In genomic region chr13:88799186-88799585, GRCm38 (mm10) we compare ENCODE assay signal across 25 mouse cellular contexts.
"Had no signal": no experiment of that assay in that cellular context is flagged by ENCODE, and none has a peak within 500 bp of the region (broad histone marks: within the 10 kb centered on the region; RNA-seq: fewer than 3 reads in every experiment).

No protein-coding gene starts in this region.

- H3K36me3 ChIP-seq: heart, embryonic 13.5 days; heart, embryonic 15.5 days; hindbrain, embryonic 13.5 days; hindbrain, embryonic 15.5 days; limb, embryonic 10.5 days; limb, embryonic 12.5 days; liver, embryonic 13.5 days had no signal

- H3K4me3 ChIP-seq: heart, adult 2 months; heart, embryonic 13.5 days; heart, embryonic 15.5 days; hindbrain, embryonic 13.5 days; hindbrain, embryonic 15.5 days; layer of hippocampus, adult 2 months; left cerebral cortex, adult 2 months; limb, embryonic 10.5 days; limb, embryonic 12.5 days; liver, embryonic 13.5 days had no signal

- DNase-seq: gastrocnemius, postnatal 14 days; gastrocnemius, postnatal 36 days; heart, adult 11 months; heart, adult 2 months; heart, postnatal 14 days; heart, postnatal 36 days; kidney, adult 11 months; kidney, adult 8-10 months; kidney, postnatal 10 days; kidney, postnatal 25 days; kidney, postnatal 4 days; liver; liver, embryonic 13.5 days had no signal

- H3K27me3 ChIP-seq: heart, embryonic 13.5 days; heart, embryonic 15.5 days; hindbrain, embryonic 13.5 days; hindbrain, embryonic 15.5 days; limb, embryonic 12.5 days; liver, embryonic 13.5 days had no signal

- H3K27ac ChIP-seq: heart, adult 2 months; heart, embryonic 13.5 days; heart, embryonic 15.5 days; hindbrain, embryonic 13.5 days; hindbrain, embryonic 15.5 days; layer of hippocampus, adult 2 months; left cerebral cortex, adult 2 months; limb, embryonic 10.5 days; limb, embryonic 12.5 days; liver, embryonic 13.5 days had no signal

- H3K9me3 ChIP-seq: heart, embryonic 13.5 days; heart, embryonic 15.5 days; hindbrain, embryonic 13.5 days; hindbrain, embryonic 15.5 days; limb, embryonic 10.5 days; limb, embryonic 12.5 days; liver, embryonic 13.5 days had no signal

- ATAC-seq: inflammation-experienced regulatory T-cells, adult 6 months; intestine, embryonic 16.5 days had no signal

- H3K4me1 ChIP-seq: heart, embryonic 13.5 days; heart, embryonic 15.5 days; hindbrain, embryonic 13.5 days; hindbrain, embryonic 15.5 days; limb, embryonic 10.5 days; limb, embryonic 12.5 days; liver, embryonic 13.5 days had no signal

- H3K4me2 ChIP-seq: heart, embryonic 11.5 days; heart, embryonic 13.5 days; heart, embryonic 15.5 days; hindbrain, embryonic 13.5 days; hindbrain, embryonic 15.5 days; limb, embryonic 12.5 days; liver, embryonic 11.5 days; liver, embryonic 13.5 days had no signal

- H3K9ac ChIP-seq: heart, embryonic 13.5 days; heart, embryonic 15.5 days; hindbrain, embryonic 13.5 days; hindbrain, embryonic 15.5 days; limb, embryonic 12.5 days; liver, embryonic 13.5 days had no signal
